8 mouse cellular contexts compared by ENCODE assay signal in genomic region chr9:59577844-59578504, GRCm38 (mm10). TPM values are rescaled to one million over a fixed set of nuclear protein-coding genes. Genes with fewer than 3 reads are reported as not detected.
DNase-seq lines count a peak whose midpoint lies in the region; TF ChIP-seq lines count a peak whose summit lies in the region.

Gene Celf6, plus strand, starts transcription at chr9:59577917.

- peaks cover 68% of the 10 kb centered on the region for H3K27me3 ChIP-seq in megakaryocyte, embryonic 14.5 days (replicated peaks)

- TF ChIP-seq CTCF in cortical plate, adult 2 months (IDR thresholded peaks at IDR 0.05; ENCODE audit: extremely low read depth, insufficient read depth, low read length) = no peak

- H3K4me3 ChIP-seq in cortical plate, adult 2 months (ENCODE audit: insufficient read depth, low read length) = peak within 1 kb of the TSS; percentile 53
- H3K4me3 ChIP-seq in megakaryocyte, embryonic 14.5 days (replicated peaks) = peak within 1 kb of the TSS; percentile 88

- H3K27ac ChIP-seq in cortical plate, adult 2 months (ENCODE audit: insufficient read depth, low read length) = no peak within 1 kb of the TSS

- peaks cover 3% of the 10 kb centered on the region; the same call in 1 of the 2 replicates for H3K4me1 ChIP-seq in cortical plate, adult 2 months (ENCODE audit: control insufficient read depth, insufficient read depth, low read length)
- H3K4me1 ChIP-seq in megakaryocyte, embryonic 14.5 days = peaks cover 17% of the 10 kb centered on the region

- no peaks in the 10 kb centered on the region for H3K9me3 ChIP-seq in megakaryocyte, embryonic 14.5 days

- DNase-seq in adrenal gland, adult (ENCODE audit: inconsistent age in 2 of 2, low spot score in 1 of 2) = peak; percentile 93 to 97
- peak; percentile 11 to 44 for DNase-seq in gastrocnemius, adult 8-10 months (ENCODE audit: low spot score in 2 of 2)
- DNase-seq in hindlimb bud, embryonic 11.5 days (ENCODE audit: extremely low spot score, low read depth, low spot score) = peak; percentile 86
- DNase-seq in left cerebral cortex, adult 9 months (ENCODE audit: low spot score in 2 of 2) = peak; percentile 89 to 92
- peak; percentile 89 to 92 for DNase-seq in right cerebral cortex, adult 2 months (ENCODE audit: low spot score in 2 of 2)
- peak; percentile 50 for DNase-seq in urinary bladder, postnatal 10 days (ENCODE audit: low spot score)

- H3K36me3 ChIP-seq in megakaryocyte, embryonic 14.5 days (replicated peaks; ENCODE audit: low read length) = no peaks in the 10 kb centered on the region

- TF ChIP-seq POLR2A in cortical plate, adult 2 months (IDR thresholded peaks at IDR 0.05; ENCODE audit: extremely low read depth, insufficient read depth, low read length) = peak; percentile 54; the same call in 1 of the 2 replicates

RNA-seq across cellular contexts. Expression of gene Celf6, which starts in this region (rescaled TPM):
- 11.7 and 14.3 TPM in 2 replicates for polyA plus RNA-seq in cortical plate, adult 2 months (2012; rRNA removed)
- not detected for total RNA-seq in gastrocnemius, adult 8-10 months (2022)
- 2.1 TPM in 1 of 2 replicates, not detected in the other for polyA plus RNA-seq in megakaryocyte, embryonic 14.5 days (2012; ENCODE audit: insufficient read depth, low replicate concordance)

Comparison
In these comparisons a context has a peak if more than half of its experiments do, and no peak if none do; other contexts are left out.
1. Peak in DNase-seq in gastrocnemius, adult 8-10 months; RNA of the gene not detected or under 1 TPM.
2. DNase-seq: peak in every context shown above with its lines; median percentile 95 in adrenal gland, adult; 90 in left cerebral cortex, adult 9 months; 90 in right cerebral cortex, adult 2 months; 86 in hindlimb bud, embryonic 11.5 days; 50 in urinary bladder, postnatal 10 days; 28 in gastrocnemius, adult 8-10 months.